Mouse (Mus musculus) liver, postnatal 0 days (tissue): ENCODE measurements around the gene 4931422A03Rik. TPM values are rescaled to one million over a fixed set of nuclear protein-coding genes. Genes with fewer than 3 reads are reported as not detected.

Source experiments
- ATAC-seq: fragments of 200-750 bp; cut with Nextera tagmentation; 2 replicates; pipeline ENCODE4 v1.8.0; 2017; ENCODE audit warnings: mild to moderate bottlenecking, moderate library complexity
- DNase-seq: peaks from one replicate; pipeline ENCODE4 v3.0.0-alpha.2; 2016
- H3K27ac ChIP-seq: fragments of 300-500 bp; sonication (generic); 2 replicates; pipeline ENCODE4 v1.5.1; 2014; ENCODE audit warnings: antibody characterized with exemption, moderate library complexity, mild to moderate bottlenecking, low read depth
- H3K27me3 ChIP-seq: fragments of 300-500 bp; sonication (generic); 2 replicates; pipeline ENCODE4 v1.6.1; 2014; ENCODE audit warnings: low read length, control low read depth, mixed read lengths; ENCODE audit not compliant: insufficient read depth
- H3K36me3 ChIP-seq: fragments of 300-500 bp; sonication (generic); replicated peaks from 2 replicates; pipeline ENCODE4 v1.6.1; 2014; ENCODE audit warnings: mild to moderate bottlenecking, control low read depth, low read length, moderate library complexity, mixed read lengths; ENCODE audit not compliant: insufficient read depth
- H3K4me1 ChIP-seq: fragments of 300-500 bp; sonication (generic); 2 replicates; pipeline ENCODE4 v1.6.1; 2014; ENCODE audit warnings: antibody characterized with exemption, mild to moderate bottlenecking, control low read depth; ENCODE audit not compliant: insufficient read depth
- H3K4me2 ChIP-seq: fragments of 300-500 bp; sonication (generic); 2 replicates; pipeline ENCODE4 v1.6.1; 2014; ENCODE audit warnings: low read depth, mild to moderate bottlenecking, low read length, moderate library complexity, mixed read lengths
- H3K4me3 ChIP-seq: fragments of 300-500 bp; sonication (generic); 2 replicates; pipeline ENCODE4 v1.5.1; 2014; ENCODE audit warnings: low read depth, low read length
- H3K9ac ChIP-seq: fragments of 300-500 bp; sonication (generic); replicated peaks from 2 replicates; pipeline ENCODE4 v1.6.1; 2014; ENCODE audit warnings: mild to moderate bottlenecking, moderate library complexity
- H3K9me3 ChIP-seq: fragments of 300-500 bp; sonication (generic); 2 replicates; pipeline ENCODE4 v1.6.1; 2016; ENCODE audit warnings: mild to moderate bottlenecking, control low read depth, low read length, mixed read lengths
- CTCF ChIP-seq: sonication (generic); IDR thresholded peaks from 2 replicates; pipeline ENCODE4 v1.5.1; 2016; ENCODE audit warnings: antibody characterized with exemption, low read depth
- EP300 ChIP-seq: IDR thresholded peaks from 2 replicates; pipeline ENCODE4 v1.6.1; 2016; ENCODE audit warnings: antibody characterized with exemption, low read depth, mild to moderate bottlenecking
- WGBS: fragments of 180-500 bp; shearing (Covaris S2); extraction: QIAGEN DNeasy Blood & Tissue Kit; methylation state at CpG from one replicate; pipeline ENCODE4 v1.1.7; 2014; ENCODE audit not compliant: insufficient replicate concordance; 5-methylcytosine and 5-hydroxymethylcytosine counted together
- polyA plus RNA-seq: library from polyadenylated mRNA; unstranded; fragments of >200 nt; fragmentation: Nextera tagmentation; extraction: Ambion mirVana; gene quantifications from 2 replicates; pipeline ENCODE4 v1.2.1, GENCODE M21; 2015

The 4931422A03Rik gene
- polyA plus RNA-seq, 1 experiment from 2014 or later = 1.5 TPM

GRCm38 (mm10) chr2:103918375-103918774 is 109.8 kb downstream of the 4931422A03Rik start:
- Histone ChIP-seq H3K9ac (no peak overlapping the region), H3K36me3 (no peaks in the 10 kb centered on the region), H3K4me3 (no peak overlapping the region), H3K27me3 (no peaks in the 10 kb centered on the region), H3K4me1 (no peaks in the 10 kb centered on the region; the same call in 1 of the 2 replicates), H3K4me2 (no peak overlapping the region), H3K9me3 (no peaks in the 10 kb centered on the region), H3K27ac (no peak overlapping the region)
- no peak for TF ChIP-seq EP300
- no peak for TF ChIP-seq CTCF
- DNase-seq (no peak), ATAC-seq (no peak)
- 84% methylated on average over 2 of the region's 2 CpGs for WGBS

- no peak overlapping the region for H3K27ac ChIP-seq
- peak; percentile 29 for DNase-seq
- no peaks in the 10 kb centered on the region for H3K36me3 ChIP-seq
- no peaks in the 10 kb centered on the region for H3K9me3 ChIP-seq
- ATAC-seq = peak; percentile 40; the same call in 1 of the 2 replicates
- H3K4me1 ChIP-seq = no peaks in the 10 kb centered on the region; the same call in 1 of the 2 replicates
- H3K27me3 ChIP-seq = no peaks in the 10 kb centered on the region
- TF ChIP-seq CTCF (no peak), EP300 (no peak)
- H3K9ac ChIP-seq = no peak overlapping the region
- H3K4me2 ChIP-seq = no peak overlapping the region
- H3K4me3 ChIP-seq = no peak overlapping the region
- WGBS = 75% methylated on average over 5 of the region's 5 CpGs
Measured at GRCm38 (mm10) chr2:103917375-103917774, 110.8 kb downstream of the 4931422A03Rik start.

Other genes starting within 250 kb of the 4931422A03Rik start
- gene Caprin1, start 230.7 kb downstream of the 4931422A03Rik start, polyA plus RNA-seq = 61.9 and 69.2 TPM in 2 replicates
- gene Lmo2, start 70.4 kb downstream of the 4931422A03Rik start, polyA plus RNA-seq = 58.8 and 63.7 TPM in 2 replicates
- 41.6 and 41.9 TPM in 2 replicates for gene Fbxo3, start 640 bp downstream of the 4931422A03Rik start, polyA plus RNA-seq
- gene Gm10912, start 37.5 kb upstream of the 4931422A03Rik start, polyA plus RNA-seq = 0.11 TPM in 1 of 2 replicates, not detected in the other
- not detected in 2 replicates for gene Gm10799, start 40.2 kb upstream of the 4931422A03Rik start, polyA plus RNA-seq
- 4.4 and 4.5 TPM in 2 replicates for gene Cd59b, start 41.5 kb upstream of the 4931422A03Rik start, polyA plus RNA-seq
- 73.8 and 76.9 TPM in 2 replicates for gene Cd59a, start 67.4 kb upstream of the 4931422A03Rik start, polyA plus RNA-seq
- 0.70 and 1.3 TPM in 2 replicates for gene A930018P22Rik, start 94.4 kb upstream of the 4931422A03Rik start, polyA plus RNA-seq